30 mouse cellular contexts compared by ENCODE assay signal in the genomic region with DNA sequence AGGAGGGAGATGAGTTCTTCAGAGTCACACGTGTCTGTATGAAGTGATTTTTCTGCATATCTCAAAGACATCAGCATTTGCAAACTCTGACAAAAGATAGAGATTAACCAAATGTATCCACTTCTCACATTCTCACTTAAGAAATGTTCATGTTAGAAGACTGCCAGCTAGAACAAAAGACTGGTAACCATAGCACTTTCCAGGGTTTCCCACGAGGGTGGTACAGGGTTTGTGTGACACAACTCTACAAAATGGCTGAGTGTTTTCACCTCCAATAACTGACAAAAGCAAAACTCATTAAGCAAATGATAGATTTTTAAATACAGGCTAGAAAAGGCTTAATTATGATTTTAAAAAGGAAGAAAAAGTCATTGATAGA.
DNase-seq lines count a peak whose midpoint lies in the region; ATAC-seq and TF ChIP-seq lines count a peak whose summit lies in the region.
"Had no signal": no experiment of that assay in that cellular context is flagged by ENCODE, and none has a peak within 500 bp of the region (broad histone marks: within the 10 kb centered on the region; RNA-seq: fewer than 3 reads in every experiment).

No protein-coding gene starts in this region.

- TF ChIP-seq CTCF in lung, embryonic 14.5 days (IDR thresholded peaks at IDR 0.05; ENCODE audit: low read depth): no peak
- TF ChIP-seq CTCF in lung, adult 2 months (IDR thresholded peaks at IDR 0.05; ENCODE audit: insufficient read depth, low read length): no peak
- TF ChIP-seq CTCF in liver, postnatal 0 days (IDR thresholded peaks at IDR 0.05; ENCODE audit: low read depth): no peak

- WGBS in forebrain, embryonic 13.5 days: 37% methylated on average over 2 of the region's 2 CpGs
- WGBS in forebrain, embryonic 10.5 days: 71% methylated on average over 2 of the region's 2 CpGs
- 33% methylated on average over 2 of the region's 2 CpGs for WGBS in lung, embryonic 14.5 days
- 38% methylated on average over 2 of the region's 2 CpGs for WGBS in lung, adult 2 months
- WGBS in liver, postnatal 0 days (ENCODE audit: insufficient replicate concordance): 61% methylated on average over 2 of the region's 2 CpGs

- no peaks in the 10 kb centered on the region for H3K27me3 ChIP-seq in forebrain, embryonic 13.5 days
- no peaks in the 10 kb centered on the region for H3K27me3 ChIP-seq in forebrain, embryonic 10.5 days (ENCODE audit: poor library complexity, severe bottlenecking)
- H3K27me3 ChIP-seq in lung, embryonic 14.5 days (ENCODE audit: insufficient read depth, low read length): no peaks in the 10 kb centered on the region
- H3K27me3 ChIP-seq in liver, postnatal 0 days (ENCODE audit: insufficient read depth, low read length): no peaks in the 10 kb centered on the region
- H3K27me3 ChIP-seq: embryonic facial prominence, embryonic 13.5 days; heart, embryonic 13.5 days; intestine, embryonic 15.5 days; limb, embryonic 15.5 days; liver, embryonic 13.5 days; megakaryocyte, embryonic 14.5 days; midbrain, embryonic 13.5 days; neural tube, embryonic 12.5 days had no signal

- no peak for TF ChIP-seq POLR2A in lung, adult 2 months (IDR thresholded peaks at IDR 0.05; ENCODE audit: borderline replicate concordance, extremely low read depth, low read depth, low read length)

- H3K36me3 ChIP-seq in forebrain, embryonic 13.5 days (ENCODE audit: poor library complexity, severe bottlenecking): no peaks in the 10 kb centered on the region
- H3K36me3 ChIP-seq in forebrain, embryonic 10.5 days (replicated peaks): no peaks in the 10 kb centered on the region
- H3K36me3 ChIP-seq in lung, embryonic 14.5 days (ENCODE audit: insufficient read depth): no peaks in the 10 kb centered on the region
- H3K36me3 ChIP-seq in liver, postnatal 0 days (replicated peaks; ENCODE audit: insufficient read depth, low read length): no peaks in the 10 kb centered on the region
- H3K36me3 ChIP-seq: embryonic facial prominence, embryonic 13.5 days; G1E; heart, embryonic 13.5 days; intestine, embryonic 15.5 days; limb, embryonic 10.5 days; limb, embryonic 15.5 days; liver, embryonic 13.5 days; midbrain, embryonic 13.5 days; neural tube, embryonic 12.5 days had no signal

- no peak overlapping the region for H3K9ac ChIP-seq in forebrain, embryonic 13.5 days
- H3K9ac ChIP-seq in lung, embryonic 14.5 days: no peak overlapping the region
- no peak overlapping the region for H3K9ac ChIP-seq in liver, postnatal 0 days (replicated peaks)
- H3K9ac ChIP-seq: embryonic facial prominence, embryonic 13.5 days; heart, embryonic 13.5 days; intestine, embryonic 15.5 days; limb, embryonic 15.5 days; liver, embryonic 13.5 days; midbrain, embryonic 13.5 days; neural tube, embryonic 12.5 days had no signal

- H3K4me3 ChIP-seq in forebrain, embryonic 13.5 days: no peak overlapping the region
- no peak overlapping the region for H3K4me3 ChIP-seq in forebrain, embryonic 10.5 days
- H3K4me3 ChIP-seq in lung, embryonic 14.5 days (ENCODE audit: low read depth, low read length): no peak overlapping the region
- H3K4me3 ChIP-seq in lung, adult 2 months (replicated peaks; ENCODE audit: extremely low read depth, low read depth, low read length): no peak overlapping the region
- H3K4me3 ChIP-seq in liver, postnatal 0 days (ENCODE audit: low read depth, low read length): no peak overlapping the region
- H3K4me3 ChIP-seq: embryonic facial prominence, embryonic 13.5 days; heart, embryonic 13.5 days; intestine, embryonic 15.5 days; limb, embryonic 10.5 days; limb, embryonic 15.5 days; liver, embryonic 13.5 days; megakaryocyte, embryonic 14.5 days; midbrain, embryonic 13.5 days; neural tube, embryonic 12.5 days had no signal

- H3K27ac ChIP-seq in forebrain, embryonic 13.5 days: peak overlapping the region; percentile 73
- no peak overlapping the region for H3K27ac ChIP-seq in forebrain, embryonic 10.5 days
- no peak overlapping the region for H3K27ac ChIP-seq in lung, embryonic 14.5 days (ENCODE audit: low read depth)
- no peak overlapping the region for H3K27ac ChIP-seq in liver, postnatal 0 days (ENCODE audit: low read depth)
- H3K27ac ChIP-seq: embryonic facial prominence, embryonic 13.5 days; heart, embryonic 13.5 days; intestine, embryonic 15.5 days; kidney, postnatal 0 days; limb, embryonic 10.5 days; limb, embryonic 15.5 days; liver, embryonic 13.5 days; neural tube, embryonic 12.5 days had no signal

- H3K9me3 ChIP-seq in forebrain, embryonic 13.5 days (replicated peaks): no peaks in the 10 kb centered on the region
- no peaks in the 10 kb centered on the region for H3K9me3 ChIP-seq in forebrain, embryonic 10.5 days
- no peaks in the 10 kb centered on the region for H3K9me3 ChIP-seq in lung, embryonic 14.5 days (ENCODE audit: low read depth, low read length)
- H3K9me3 ChIP-seq in liver, postnatal 0 days (ENCODE audit: low read length): no peaks in the 10 kb centered on the region
- H3K9me3 ChIP-seq: embryonic facial prominence, embryonic 13.5 days; G1E; heart, embryonic 13.5 days; intestine, embryonic 15.5 days; limb, embryonic 10.5 days; limb, embryonic 15.5 days; liver, embryonic 13.5 days; midbrain, embryonic 13.5 days; neural tube, embryonic 12.5 days had no signal

- peaks cover 18% of the 10 kb centered on the region for H3K4me1 ChIP-seq in forebrain, embryonic 13.5 days
- H3K4me1 ChIP-seq in forebrain, embryonic 10.5 days: peaks cover 14% of the 10 kb centered on the region
- no peaks in the 10 kb centered on the region for H3K4me1 ChIP-seq in lung, embryonic 14.5 days (ENCODE audit: insufficient read depth)
- H3K4me1 ChIP-seq in lung, adult 2 months (ENCODE audit: control insufficient read depth, insufficient read depth, low read length): no peaks in the 10 kb centered on the region
- no peaks in the 10 kb centered on the region for H3K4me1 ChIP-seq in liver, postnatal 0 days (ENCODE audit: insufficient read depth)
- H3K4me1 ChIP-seq: heart, embryonic 13.5 days; intestine, embryonic 15.5 days; limb, embryonic 15.5 days; liver, embryonic 13.5 days; megakaryocyte, embryonic 14.5 days; neural tube, embryonic 12.5 days had no signal

- no peak for DNase-seq in forebrain, embryonic 10.5 days (ENCODE audit: extremely low spot score, low spot score)
- no peak for DNase-seq in lung, embryonic 14.5 days
- DNase-seq in lung, adult 2 months: no peak
- DNase-seq in retina, embryonic 14.5 days (ENCODE audit: low spot score): peak; percentile 22
- no peak for DNase-seq in retina, postnatal 1 day
- DNase-seq in cerebellum, adult 9-11 months: no peak
- no peak for DNase-seq in liver, postnatal 0 days
- DNase-seq: adrenal gland, postnatal 10 days; cerebellum, adult 11 months; gastrocnemius, postnatal 10 days; heart, postnatal 10 days; kidney, adult 8-10 months; kidney, postnatal 4 days; layer of hippocampus, postnatal 36 days; liver, embryonic 13.5 days; spleen, adult 18-20 months; thymus, postnatal 14 days had no signal

- TF ChIP-seq EP300 in liver, postnatal 0 days (IDR thresholded peaks at IDR 0.05; ENCODE audit: low read depth): no peak

- peak; percentile 40 for ATAC-seq in forebrain, embryonic 13.5 days
- ATAC-seq in lung, embryonic 14.5 days (ENCODE audit: insufficient read depth): 0 out of 2 replicates have a peak, but pooled peaks have one; percentile 59
- ATAC-seq in liver, postnatal 0 days: no peak
- ATAC-seq: intestine, embryonic 15.5 days; lung, postnatal 0 days; Patski had no signal

- no peak overlapping the region for H3K4me2 ChIP-seq in forebrain, embryonic 13.5 days
- no peak overlapping the region for H3K4me2 ChIP-seq in lung, embryonic 14.5 days
- no peak overlapping the region for H3K4me2 ChIP-seq in liver, postnatal 0 days (ENCODE audit: low read depth, low read length)
- H3K4me2 ChIP-seq: heart, embryonic 13.5 days; intestine, embryonic 15.5 days; limb, embryonic 15.5 days; liver, embryonic 13.5 days; midbrain, embryonic 13.5 days; neural tube, embryonic 12.5 days had no signal
